Mouse (Mus musculus) limb, embryonic 11.5 days (tissue): Measurements from ENCODE around the gene Catsper4. TPM values are rescaled to one million over a fixed set of nuclear protein-coding genes. Genes with fewer than 3 reads are reported as not detected.

Source experiments
- ATAC-seq: fragments of 200-750 bp; cut with Nextera tagmentation; 2 replicates; pipeline ENCODE4 v1.8.0; 2017; ENCODE audit warnings: low read depth; ENCODE audit not compliant: insufficient number of reproducible peaks, low FRiP score, low TSS enrichment
- DNase-seq: peaks from one replicate; pipeline ENCODE4 v3.0.0-alpha.2; 2015; ENCODE audit warnings: low spot score
- H3K27ac ChIP-seq: fragments of 300-500 bp; sonication (generic); replicated peaks from 2 replicates; pipeline ENCODE4 v1.5.1; 2014; ENCODE audit warnings: low read depth, mild to moderate bottlenecking, low read length
- H3K27me3 ChIP-seq: fragments of 300-500 bp; sonication (generic); 2 replicates; pipeline ENCODE4 v1.6.1; 2014; ENCODE audit warnings: mild to moderate bottlenecking, low read length, mixed read lengths; ENCODE audit not compliant: control insufficient read depth, insufficient read depth
- H3K36me3 ChIP-seq: fragments of 300-500 bp; sonication (generic); 2 replicates; pipeline ENCODE4 v1.6.1; 2014; ENCODE audit warnings: mild to moderate bottlenecking, low read length, moderate library complexity, mixed read lengths; ENCODE audit not compliant: control insufficient read depth, insufficient read depth
- H3K4me1 ChIP-seq: fragments of 300-500 bp; sonication (generic); 2 replicates; pipeline ENCODE4 v1.6.1; 2014; ENCODE audit warnings: low read length, mixed read lengths; ENCODE audit not compliant: control insufficient read depth, insufficient read depth
- H3K4me2 ChIP-seq: fragments of 300-500 bp; sonication (generic); 2 replicates; pipeline ENCODE4 v1.6.1; 2014; ENCODE audit warnings: low read depth, mild to moderate bottlenecking, moderate library complexity; ENCODE audit not compliant: severe bottlenecking
- H3K4me3 ChIP-seq: fragments of 300-500 bp; sonication (generic); 2 replicates; pipeline ENCODE4 v1.5.1; 2014; ENCODE audit warnings: low read depth, low read length
- H3K9ac ChIP-seq: fragments of 300-500 bp; sonication (generic); 2 replicates; pipeline ENCODE4 v1.6.1; 2014; ENCODE audit warnings: mild to moderate bottlenecking, low read length
- H3K9me3 ChIP-seq: fragments of 300-500 bp; sonication (generic); 2 replicates; pipeline ENCODE4 v1.6.1; 2016; ENCODE audit warnings: low read length; ENCODE audit not compliant: control insufficient read depth
- WGBS: fragments of 180-500 bp; shearing (Covaris S2); extraction: QIAGEN DNeasy Blood & Tissue Kit; methylation state at CpG from one replicate; pipeline ENCODE4 v1.1.7; 2014; 5-methylcytosine and 5-hydroxymethylcytosine counted together
- polyA plus RNA-seq: library from polyadenylated mRNA; unstranded; fragments of >200 nt; fragmentation: Nextera tagmentation; extraction: Ambion mirVana; gene quantifications from 2 replicates; pipeline ENCODE4 v1.2.1, GENCODE M21; 2014

Catsper4 gene
- polyA plus RNA-seq, 1 experiment from 2014 or later: not detected

DNA sequence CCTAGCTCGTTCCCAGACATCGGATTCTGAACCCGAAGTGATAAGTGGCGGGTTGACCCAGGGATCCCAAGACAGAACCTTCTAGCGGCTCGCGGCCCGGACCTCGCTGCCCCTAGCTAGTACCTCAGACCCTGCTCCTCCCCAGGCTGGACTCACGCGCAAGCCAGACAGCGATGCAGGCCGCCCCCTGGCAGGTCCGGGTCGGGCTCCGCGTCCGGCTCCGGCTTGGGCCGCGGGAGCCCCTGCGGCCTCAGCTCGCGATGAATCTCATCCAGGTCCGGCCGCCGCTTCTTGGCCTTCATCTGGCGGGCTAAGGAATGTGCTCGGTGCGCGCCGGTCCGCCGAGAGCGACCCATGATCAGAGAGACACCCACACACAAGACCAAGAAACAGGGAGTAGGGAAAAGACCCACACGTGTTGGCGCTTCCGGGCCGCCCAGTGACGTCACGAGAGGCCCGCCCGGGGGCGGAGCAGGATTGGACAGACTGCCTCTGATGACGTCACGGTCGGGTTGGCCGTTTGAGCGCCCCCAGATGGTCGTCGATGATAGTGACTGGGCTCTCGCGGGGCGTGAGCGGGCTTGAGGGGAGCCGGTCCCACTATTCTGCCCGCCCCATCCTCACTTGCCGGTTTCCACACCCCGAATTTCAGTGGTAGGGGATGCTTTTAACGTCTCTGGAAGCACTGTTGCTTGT, 18.1 kb upstream of the Catsper4 start, which contains the start of gene Zfp593:
Gene Zfp593 (minus strand): TSS at position 445 of the 696 bp plus-strand sequence.
- DNase-seq (peak; percentile 99), ATAC-seq (peak; percentile 73)
- H3K4me2 ChIP-seq: peak within 1 kb of the TSS; percentile 77
- no peaks in the 10 kb centered on the region for H3K36me3 ChIP-seq
- H3K9ac ChIP-seq: peak within 1 kb of the TSS; percentile 67
- no peak within 1 kb of the TSS for H3K27ac ChIP-seq
- peak within 1 kb of the TSS; percentile 70 for H3K4me3 ChIP-seq
- H3K27me3 ChIP-seq: peaks cover 18% of the 10 kb centered on the region
- no peaks in the 10 kb centered on the region for H3K9me3 ChIP-seq
- peaks cover 6% of the 10 kb centered on the region; the same call in 1 of the 2 replicates for H3K4me1 ChIP-seq
- WGBS: under 1% methylated on average over 60 of the region's 60 CpGs

DNA sequence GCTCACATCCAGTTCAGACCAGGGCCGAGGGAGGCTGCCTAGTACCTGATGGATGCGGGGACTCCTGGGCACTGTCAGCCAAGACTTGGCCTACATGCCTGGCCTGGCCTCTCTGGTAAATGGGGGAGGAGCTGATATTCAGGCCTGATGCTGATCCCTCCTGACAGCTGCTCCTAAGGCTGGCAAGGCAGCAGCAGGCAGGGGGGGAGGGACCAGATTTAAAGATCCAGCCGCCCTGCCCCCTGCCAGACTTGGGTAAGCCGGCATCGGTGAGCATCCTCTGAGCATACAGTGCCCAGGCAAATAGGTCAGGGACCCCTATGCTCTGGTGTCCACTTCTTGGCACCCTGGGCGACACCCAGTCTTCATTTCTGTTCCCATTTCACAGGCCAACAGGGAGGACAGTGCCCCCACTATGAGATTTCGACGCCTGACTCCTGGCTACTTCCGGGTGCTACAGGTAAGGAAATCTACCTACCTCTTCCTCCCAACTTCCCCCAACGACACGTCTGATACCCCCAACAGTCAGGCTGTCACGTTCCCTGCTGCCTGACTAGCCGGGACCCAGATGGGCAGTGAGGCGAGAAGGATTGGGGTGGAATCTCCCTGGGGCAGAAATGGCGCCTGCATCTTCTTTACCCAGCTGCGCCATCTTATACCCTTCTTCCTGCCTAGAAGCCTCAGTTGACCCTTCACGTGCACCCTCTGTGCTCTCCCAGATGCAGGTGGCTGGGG, 16.5 kb upstream of the Catsper4 start, which contains the start of gene E130218I03Rik:
Gene E130218I03Rik (plus strand): TSS at position 147 of the 735 bp plus-strand sequence.
- DNase-seq (no peak), ATAC-seq (no peak)
- Histone ChIP-seq H3K4me3 (peak within 1 kb of the TSS; percentile 70; the same call in 1 of the 2 replicates), H3K27me3 (peaks cover 18% of the 10 kb centered on the region), H3K9ac (no peak within 1 kb of the TSS; the same call in 1 of the 2 replicates), H3K36me3 (no peaks in the 10 kb centered on the region), H3K27ac (no peak within 1 kb of the TSS), H3K9me3 (no peaks in the 10 kb centered on the region), H3K4me2 (no peak within 1 kb of the TSS; the same call in 1 of the 2 replicates), H3K4me1 (peaks cover 4% of the 10 kb centered on the region; the same call in 1 of the 2 replicates)
- WGBS: 91% methylated on average over 17 of the region's 17 CpGs

DNA sequence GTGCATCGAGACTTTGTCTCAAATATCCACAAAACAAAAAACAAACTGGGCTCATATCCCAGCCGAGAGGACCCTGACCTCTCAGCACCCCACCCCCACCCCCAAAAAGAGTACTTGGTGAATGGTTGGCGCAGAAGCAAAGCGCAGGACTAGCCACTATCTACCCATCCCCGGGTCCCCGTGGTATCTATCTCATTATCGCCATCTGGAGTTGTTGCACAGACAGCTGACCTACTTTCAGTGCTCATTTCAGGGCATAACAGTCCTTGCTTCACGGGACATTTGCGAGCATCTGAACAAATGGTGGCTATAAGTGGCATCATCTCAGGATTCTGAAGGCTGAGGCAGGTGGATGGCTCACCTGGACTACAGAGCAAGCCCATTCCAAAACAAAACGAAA, 11.5 kb upstream of the Catsper4 start:
- no peak for ATAC-seq
- no peak overlapping the region for H3K9ac ChIP-seq
- WGBS: 14% methylated on average over 10 of the region's 10 CpGs
- no peak overlapping the region for H3K4me3 ChIP-seq
- H3K9me3 ChIP-seq: no peaks in the 10 kb centered on the region
- H3K36me3 ChIP-seq: no peaks in the 10 kb centered on the region
- H3K27me3 ChIP-seq: peaks cover 19% of the 10 kb centered on the region
- H3K27ac ChIP-seq: no peak overlapping the region
- peaks cover 4% of the 10 kb centered on the region; the same call in 1 of the 2 replicates for H3K4me1 ChIP-seq
- no peak for DNase-seq
- 0 out of 2 replicates have a peak overlapping the region, but pooled peaks have one; percentile 35 for H3K4me2 ChIP-seq

DNA sequence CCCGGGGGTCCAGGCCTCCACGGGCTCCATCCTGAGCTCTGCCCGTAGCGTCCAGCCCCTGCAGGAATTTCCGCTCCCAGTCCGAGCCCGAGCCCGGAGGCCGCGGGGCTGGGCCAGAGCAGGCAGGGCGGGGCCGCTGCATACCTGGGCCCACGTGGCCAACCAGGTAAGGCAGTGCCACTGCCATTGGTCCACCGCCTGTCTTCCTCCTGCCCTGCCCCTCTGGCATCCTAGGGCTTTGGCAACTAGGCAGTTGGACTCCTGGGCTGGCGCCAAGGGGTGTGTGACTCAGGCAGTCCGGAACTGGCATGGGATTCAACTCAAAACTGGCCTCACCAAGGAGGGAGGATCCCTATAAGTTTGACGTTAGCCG, 11.1 kb upstream of the Catsper4 start, which contains the start of gene Cnksr1:
Gene Cnksr1 (minus strand): TSS at position 121 of the 373 bp plus-strand sequence.
- peaks cover 19% of the 10 kb centered on the region for H3K27me3 ChIP-seq
- H3K27ac ChIP-seq: no peak within 1 kb of the TSS
- DNase-seq: peak; percentile 45

DNA sequence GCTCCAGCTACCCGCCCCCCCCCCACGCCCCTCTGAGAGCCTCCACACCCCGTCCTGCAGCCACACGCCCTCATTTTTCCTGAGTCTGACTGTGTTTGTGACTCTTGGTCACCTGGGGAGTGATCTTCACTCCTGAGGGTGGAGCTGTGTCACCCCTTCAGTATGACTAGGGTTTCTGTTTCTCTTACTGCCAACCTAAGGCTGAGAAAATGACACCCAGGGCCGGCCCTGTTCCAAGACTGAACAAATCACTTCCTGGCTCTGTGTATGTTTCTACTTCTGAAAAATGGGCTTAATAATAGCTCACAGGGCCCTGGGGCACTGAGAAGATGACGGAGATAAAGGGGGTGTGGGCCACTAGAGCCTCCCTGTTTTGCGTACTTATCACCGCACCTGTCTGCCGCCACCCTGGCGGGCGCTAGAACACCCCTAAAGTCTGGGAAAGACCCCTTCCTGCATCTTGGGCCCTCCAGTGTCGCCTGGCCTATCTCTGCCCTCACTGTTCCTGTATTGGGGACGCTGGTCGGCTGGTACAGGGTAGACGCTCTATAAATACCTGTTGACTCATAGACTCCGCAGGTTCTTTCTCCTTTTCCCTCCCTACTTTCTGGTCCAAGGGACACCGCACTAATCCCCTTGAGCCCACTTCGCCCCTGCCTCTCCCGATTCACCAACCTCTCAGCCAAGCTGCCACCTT, 10.5 kb upstream of the Catsper4 start:
- Histone ChIP-seq H3K9me3 (no peaks in the 10 kb centered on the region), H3K27me3 (peaks cover 19% of the 10 kb centered on the region), H3K4me2 (peak overlapping the region; percentile 35), H3K36me3 (no peaks in the 10 kb centered on the region), H3K9ac (no peak overlapping the region), H3K4me1 (peaks cover 4% of the 10 kb centered on the region; the same call in 1 of the 2 replicates), H3K27ac (no peak overlapping the region), H3K4me3 (peak overlapping the region; percentile 11)
- 17% methylated on average over 19 of the region's 19 CpGs for WGBS
- no peak for ATAC-seq
- no peak for DNase-seq

More for the DNA sequence above, 11.1 kb upstream of the Catsper4 start, which contains the start of gene Cnksr1:
- Histone ChIP-seq H3K4me2 (peak within 1 kb of the TSS; percentile 35), H3K9me3 (no peaks in the 10 kb centered on the region), H3K4me3 (peak within 1 kb of the TSS; percentile 11), H3K36me3 (no peaks in the 10 kb centered on the region), H3K9ac (no peak within 1 kb of the TSS), H3K4me1 (peaks cover 4% of the 10 kb centered on the region; the same call in 1 of the 2 replicates)
- WGBS: 1% methylated on average over 18 of the region's 18 CpGs
- ATAC-seq: no peak

DNA sequence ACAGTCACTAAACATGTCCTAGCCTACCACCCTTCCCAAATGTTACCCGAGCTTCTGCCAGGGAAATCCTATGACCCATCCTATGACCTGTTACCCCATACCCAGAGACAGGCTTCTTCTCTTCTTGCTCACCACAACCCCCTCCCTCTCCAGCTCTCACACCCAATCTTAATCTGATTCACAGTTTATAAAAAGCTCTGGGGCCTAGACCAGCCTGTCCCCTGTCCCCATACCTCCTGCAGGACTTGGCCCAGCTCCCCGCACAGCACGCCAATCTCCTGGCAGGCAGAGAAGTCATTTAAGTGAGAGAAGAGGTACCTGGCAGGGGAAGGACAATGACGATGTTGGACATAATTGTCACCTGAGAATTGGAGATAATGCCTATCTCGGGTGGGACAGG, 7.7 kb upstream of the Catsper4 start:
- Histone ChIP-seq H3K9me3 (no peaks in the 10 kb centered on the region), H3K36me3 (no peaks in the 10 kb centered on the region), H3K4me1 (peaks cover 4% of the 10 kb centered on the region; the same call in 1 of the 2 replicates), H3K4me2 (no peak overlapping the region), H3K27me3 (peaks cover 19% of the 10 kb centered on the region), H3K9ac (no peak overlapping the region), H3K4me3 (no peak overlapping the region), H3K27ac (no peak overlapping the region)
- no peak for DNase-seq
- no peak for ATAC-seq
- WGBS: 82% methylated on average over 5 of the region's 5 CpGs

DNA sequence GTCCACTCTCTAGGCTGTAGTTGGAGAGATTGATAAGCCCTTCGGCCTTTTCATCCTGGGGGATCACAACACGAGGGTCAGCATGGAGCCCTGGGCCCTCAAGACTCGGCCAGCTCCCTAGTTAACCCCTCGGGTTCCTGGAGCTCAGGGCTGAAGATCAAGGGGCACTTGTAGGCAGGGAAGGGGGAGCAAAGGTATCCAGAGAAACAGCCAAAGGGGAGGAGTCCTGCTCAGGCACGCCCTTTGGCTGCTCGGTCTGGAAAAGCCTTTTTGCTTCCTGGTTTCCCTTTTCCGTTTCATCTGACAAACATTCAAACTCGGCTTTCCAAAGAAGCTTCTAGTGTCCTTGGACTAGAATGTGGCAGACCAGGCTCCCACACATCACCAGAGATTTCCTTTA, 3.2 kb upstream of the Catsper4 start:
- Histone ChIP-seq H3K27me3 (no peaks in the 10 kb centered on the region), H3K4me3 (no peak overlapping the region), H3K4me1 (no peaks in the 10 kb centered on the region), H3K36me3 (no peaks in the 10 kb centered on the region), H3K9me3 (no peaks in the 10 kb centered on the region), H3K4me2 (no peak overlapping the region), H3K27ac (no peak overlapping the region), H3K9ac (no peak overlapping the region)
- ATAC-seq (no peak), DNase-seq (no peak)
- WGBS: 31% methylated on average over 8 of the region's 8 CpGs
